Mouse (Mus musculus): ENCODE data around the gene Cib4.

Cib4 gene

DNA sequence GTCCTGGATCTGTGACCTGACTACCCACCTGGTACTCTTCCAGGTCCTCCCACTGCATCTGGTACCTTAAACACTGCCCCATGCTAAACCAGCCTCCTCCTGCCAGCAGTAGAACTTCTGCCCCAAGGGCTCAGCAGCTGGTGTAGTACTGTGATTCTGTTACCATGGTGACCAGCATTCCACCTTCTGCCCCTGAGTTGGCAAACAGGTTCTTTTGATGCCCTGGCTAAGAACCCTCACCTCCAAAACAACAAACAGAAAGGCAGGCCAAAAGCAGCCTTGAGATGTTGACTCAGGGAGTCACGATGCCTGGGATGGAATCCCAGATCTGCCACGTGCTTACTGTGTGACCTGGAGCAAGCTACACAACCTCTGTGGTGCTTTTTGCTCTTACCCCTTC is at the start of gene Cib4:
Gene Cib4, minus strand, starts transcription at position 139 of the 400 bp plus-strand sequence.
- DNase-seq: no peak

GRCm38 (mm10) chr5:30594953-30595560 is 49.4 kb upstream of the Cib4 start:
- no peak for DNase-seq

DNA sequence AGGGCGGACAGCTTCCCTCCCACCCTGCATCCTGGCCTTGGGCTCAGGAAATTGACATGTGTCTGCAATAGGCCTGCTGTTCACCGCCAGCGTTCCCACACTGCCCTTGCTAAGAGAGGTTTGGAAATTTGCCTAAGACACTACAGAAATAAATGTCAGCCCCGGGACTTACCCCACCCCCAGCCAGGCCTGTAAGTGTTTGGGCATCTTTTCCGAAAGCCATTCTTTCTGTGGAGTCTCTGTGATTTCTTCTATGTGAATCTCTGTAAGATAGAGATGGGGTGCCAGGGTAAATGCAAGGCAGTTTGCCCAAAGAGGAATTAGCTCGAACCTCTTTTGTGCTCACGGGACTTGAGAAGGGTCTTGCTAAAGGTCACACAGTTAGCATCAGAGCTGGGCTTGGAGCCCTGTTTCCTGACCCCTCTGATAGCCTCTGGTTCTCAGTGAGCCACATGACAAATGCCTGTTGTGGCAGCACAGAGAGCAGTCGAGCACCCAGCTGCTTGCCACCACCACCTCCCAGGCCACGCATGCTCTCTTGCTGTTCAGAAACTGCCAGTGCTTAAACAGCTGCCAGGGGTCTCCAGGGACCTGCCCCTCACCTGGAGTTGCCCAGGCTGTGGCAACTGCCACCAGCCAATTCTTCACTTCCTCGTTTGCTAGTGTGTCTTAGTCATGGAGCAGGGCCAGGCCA is 48.3 kb upstream of the Cib4 start:
- no peak for DNase-seq

- DNase-seq: no peak
Observed at GRCm38 (mm10) chr5:30593360-30593759, 47.7 kb upstream of the Cib4 start.

DNA sequence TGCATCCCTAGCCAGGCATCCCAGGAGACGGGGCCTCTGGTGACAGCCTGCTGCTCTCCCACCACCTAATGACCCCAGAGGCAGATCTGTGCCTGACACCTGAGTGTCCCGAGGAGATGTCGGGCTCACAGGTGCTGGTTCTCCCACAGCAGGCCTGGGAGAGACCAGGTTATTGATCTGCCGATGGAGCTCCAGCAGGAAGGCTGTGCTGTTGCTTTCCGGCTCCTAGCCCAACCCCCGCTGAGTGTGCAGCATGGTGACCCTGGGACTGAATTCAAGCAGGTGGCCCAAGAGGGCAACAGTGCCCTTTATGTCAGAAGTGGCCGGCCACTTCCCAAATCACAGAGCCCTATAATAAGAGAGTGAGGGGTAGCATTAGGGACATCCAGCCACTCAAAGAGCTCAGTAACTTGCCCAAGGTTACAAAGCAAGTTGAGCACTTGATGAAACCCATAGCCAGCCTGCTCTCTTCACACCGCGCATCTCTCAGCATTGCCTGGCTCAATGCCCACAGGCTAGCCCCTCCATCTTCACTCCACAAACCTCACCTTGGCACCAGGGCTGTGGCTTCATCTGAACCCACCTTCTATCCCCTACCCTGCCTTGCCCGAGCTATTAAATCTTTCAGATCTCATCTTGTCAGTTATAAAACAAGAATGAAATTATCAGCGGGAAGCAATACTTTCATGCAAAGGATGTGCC is 46.8 kb upstream of the Cib4 start:
- DNase-seq: no peak

- DNase-seq: no peak
Observed at GRCm38 (mm10) chr5:30591786-30592185, 46.1 kb upstream of the Cib4 start.

GRCm38 (mm10) chr5:30591205-30591731 is 45.6 kb upstream of the Cib4 start:
- no peak for DNase-seq

- no peak for DNase-seq
Observed at GRCm38 (mm10) chr5:30590231-30590630, 44.6 kb upstream of the Cib4 start.

GRCm38 (mm10) chr5:30589546-30589945 is 43.9 kb upstream of the Cib4 start:
- DNase-seq: no peak

- no peak for DNase-seq
Observed at GRCm38 (mm10) chr5:30589069-30589468, 43.4 kb upstream of the Cib4 start.

DNA sequence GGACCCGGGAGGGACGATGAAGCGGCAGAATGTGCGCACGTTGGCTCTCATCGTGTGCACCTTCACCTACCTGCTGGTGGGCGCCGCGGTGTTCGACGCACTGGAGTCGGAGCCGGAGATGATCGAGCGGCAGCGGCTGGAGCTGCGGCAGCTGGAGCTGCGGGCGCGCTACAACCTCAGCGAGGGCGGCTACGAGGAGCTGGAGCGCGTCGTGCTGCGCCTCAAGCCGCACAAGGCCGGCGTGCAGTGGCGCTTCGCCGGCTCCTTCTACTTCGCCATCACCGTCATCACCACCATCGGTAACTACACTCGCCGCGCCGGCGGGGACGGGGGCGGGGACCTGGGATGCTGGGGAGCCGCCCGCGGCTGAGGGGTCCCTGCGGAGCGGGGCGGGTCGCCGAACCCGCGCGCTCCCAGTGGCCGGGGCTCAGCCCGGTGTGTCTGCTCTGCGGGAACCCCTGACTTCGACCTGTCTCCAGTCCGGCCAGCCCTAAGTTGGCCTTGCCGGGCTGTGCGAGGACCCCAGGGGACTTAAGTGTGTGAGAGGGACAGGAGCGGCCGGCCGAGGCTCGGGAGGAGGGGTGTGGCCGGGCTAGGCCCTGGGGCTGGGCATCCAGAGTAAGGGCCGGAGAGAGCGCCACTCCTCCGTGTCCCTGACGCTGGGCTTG is 42.8 kb upstream of the Cib4 start:
- DNase-seq: peak; percentile 66

- no peak for DNase-seq
Observed at GRCm38 (mm10) chr5:30587681-30588300, 42.2 kb upstream of the Cib4 start, which contains the start of gene Kcnk3. Gene Kcnk3, plus strand, starts transcription at chr5:30588170.

DNA sequence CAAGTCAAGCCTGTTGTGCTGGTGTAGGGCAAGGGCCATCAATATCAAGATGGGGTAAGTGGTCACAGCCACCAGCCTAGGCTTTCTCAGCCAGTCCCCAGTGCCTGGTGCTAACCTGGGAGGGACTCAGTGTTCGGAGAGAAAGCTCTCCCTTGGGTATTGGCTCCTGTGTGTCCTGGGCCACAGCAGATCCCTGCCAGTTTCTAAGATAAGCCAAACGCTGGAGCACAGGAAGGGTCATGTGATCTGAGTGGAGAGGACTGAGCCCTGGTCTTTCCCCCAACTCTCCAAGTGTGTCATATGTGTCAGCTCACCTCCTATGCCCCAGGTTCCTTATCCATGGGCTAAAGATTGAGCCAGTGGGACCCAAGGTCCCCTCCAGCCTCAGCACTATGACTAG is 41.5 kb upstream of the Cib4 start:
- no peak for DNase-seq

- DNase-seq: no peak
Observed at GRCm38 (mm10) chr5:30586616-30587015, 41.0 kb upstream of the Cib4 start.

- no peak for DNase-seq
Observed at GRCm38 (mm10) chr5:30582017-30582416, 36.4 kb upstream of the Cib4 start.

DNA sequence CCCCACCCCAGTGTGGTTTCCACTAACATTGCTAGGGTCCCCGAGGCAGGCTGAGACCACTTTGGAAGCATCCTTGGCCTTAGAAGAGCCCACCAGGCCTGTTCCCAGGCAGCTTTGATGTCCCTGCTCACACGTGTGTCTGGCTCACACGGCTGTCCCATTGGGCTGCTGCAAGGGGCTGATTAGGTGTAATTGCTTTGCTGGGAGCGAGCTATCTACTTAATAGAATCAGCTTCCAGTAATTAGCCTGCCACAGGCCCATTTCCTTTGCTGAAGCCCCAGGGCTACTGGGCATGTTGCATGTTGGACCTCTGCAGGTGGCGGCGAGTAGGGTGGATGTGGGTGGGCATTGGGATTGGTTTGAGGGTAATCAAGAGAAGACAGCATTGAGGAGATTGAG is 35.1 kb upstream of the Cib4 start:
- DNase-seq: no peak

DNA sequence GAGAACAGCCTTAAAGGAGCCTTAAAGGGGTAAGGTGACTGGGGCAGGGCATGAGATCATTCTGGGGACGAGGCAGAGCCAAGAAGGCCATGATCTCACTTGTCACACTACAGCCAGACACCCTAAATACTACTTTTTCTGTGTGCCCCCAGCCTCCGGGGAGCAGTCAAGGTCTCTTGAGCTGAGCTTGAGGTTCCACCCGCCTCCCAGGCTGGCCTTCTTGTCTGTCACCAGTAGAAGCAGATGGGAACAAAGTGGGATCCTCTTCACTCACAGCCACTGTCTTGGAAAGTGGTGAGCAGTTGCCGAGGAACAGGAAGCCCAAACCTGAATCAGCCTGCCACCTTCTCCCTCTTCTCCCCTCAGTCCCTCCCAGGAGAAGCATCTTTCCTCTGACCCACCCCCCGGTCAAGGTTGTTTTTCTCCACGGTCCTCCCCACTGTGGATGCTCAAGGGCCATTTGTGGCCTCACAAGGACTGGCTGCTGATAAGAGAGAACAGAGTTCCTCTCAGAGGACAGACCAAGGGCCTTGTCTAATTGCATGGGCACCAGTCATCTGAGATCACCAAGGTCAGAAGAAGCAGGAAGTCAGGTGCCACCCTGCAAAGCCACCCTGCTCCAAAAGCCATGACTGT is 32.9 kb upstream of the Cib4 start:
- DNase-seq: no peak

- no peak for DNase-seq
Observed at GRCm38 (mm10) chr5:30577654-30578310, 32.1 kb upstream of the Cib4 start.

GRCm38 (mm10) chr5:30577251-30577650 is 31.6 kb upstream of the Cib4 start:
- no peak for DNase-seq

DNA sequence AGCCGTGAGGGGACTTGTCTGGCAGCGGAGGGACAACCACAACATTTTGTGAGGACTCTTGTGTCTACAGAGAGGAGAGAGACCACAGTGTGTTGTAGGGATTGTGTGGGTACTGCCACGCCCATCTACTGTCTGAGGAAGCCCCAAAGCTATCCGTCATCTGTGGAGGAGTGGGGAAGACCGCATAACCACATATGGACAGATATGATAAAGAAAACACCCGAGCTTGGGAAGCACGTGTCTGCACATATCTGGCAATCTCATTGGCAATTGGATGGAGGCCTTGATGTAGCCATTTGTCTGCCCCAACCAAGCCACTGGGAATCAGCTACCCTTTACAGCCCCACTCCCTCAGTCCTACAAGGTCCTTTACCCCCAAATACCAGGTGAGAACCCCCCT is 30.6 kb upstream of the Cib4 start:
- no peak for DNase-seq

DNA sequence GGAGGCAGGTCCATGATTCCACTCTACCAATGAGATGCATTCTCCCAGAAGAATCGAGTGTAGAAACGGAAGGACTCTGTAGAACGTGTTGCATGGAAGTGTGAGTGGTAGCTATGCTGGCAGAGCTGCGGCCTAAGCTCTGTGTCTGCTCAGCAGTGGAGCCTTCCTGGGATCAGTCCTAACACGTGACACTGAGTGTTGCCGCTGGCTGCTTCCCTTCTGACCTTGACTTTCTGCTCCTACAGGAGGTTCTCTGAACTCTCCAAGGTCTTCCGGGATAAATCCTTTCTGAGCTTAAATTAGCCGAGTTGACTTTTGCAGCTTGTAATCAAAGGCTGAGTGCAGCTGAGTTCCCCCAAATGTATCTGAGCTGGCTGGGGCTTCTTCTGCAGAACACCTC is 28.7 kb upstream of the Cib4 start:
- no peak for DNase-seq

- no peak for DNase-seq
Observed at GRCm38 (mm10) chr5:30571820-30572219, 26.2 kb upstream of the Cib4 start.

Data from right cerebral cortex, postnatal 25 days (tissue).